Mouse (Mus musculus) adrenal gland, adult 18-20 months (tissue): ENCODE measurements around the gene Lama1. TPM values are rescaled to one million over a fixed set of nuclear protein-coding genes. Genes with fewer than 3 reads are reported as not detected.
A peak's percentile ranks its signal among the peaks of the same experiment; 100 is the strongest.
"Not testable (repeated sequence)": the region's sequence is repeated elsewhere in the genome, so short reads cannot be mapped to it uniquely, and the experiment has no call there.

ENCODE experiments used
- DNase-seq, 2 experiments: peaks; one replicate each; pipeline ENCODE4 v3.0.0; 2021 to 2022; ENCODE audit warnings: low spot score in 2 of 2
- total RNA-seq, 2 experiments: library from RNA; stranded (reverse); gene quantifications; 1 replicate in 1 of 2; 2 replicates in 1 of 2; pipeline ENCODE4 v1.2.3; 2021

Lama1 gene
- total RNA-seq, 2 experiments from 2014 or later: 11.9 to 15.1 TPM

GRCm38 (mm10) chr17:67712929-67713328 is 15.9 kb downstream of the Lama1 start:
- no peak for DNase-seq

DNA sequence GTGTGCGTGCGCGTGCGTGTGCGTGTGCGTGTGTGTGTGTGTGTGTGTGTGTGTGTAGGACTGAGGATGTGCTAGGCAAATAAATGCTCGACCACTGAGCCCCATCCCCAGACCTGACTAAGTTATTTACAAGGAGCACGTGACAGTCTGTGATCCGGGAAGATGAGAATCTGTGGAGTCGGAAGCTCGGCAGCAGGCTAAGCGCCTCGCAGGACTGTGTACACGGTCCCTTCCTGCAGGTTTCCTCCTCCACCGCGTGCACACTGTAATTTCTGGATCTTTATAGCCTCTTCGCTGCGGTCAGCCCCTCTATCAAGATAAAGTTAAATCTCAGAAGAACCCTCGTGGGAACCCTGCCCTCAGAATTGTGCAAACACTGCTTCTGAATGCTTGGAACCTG is 18.4 kb downstream of the Lama1 start:
- no peak for DNase-seq

GRCm38 (mm10) chr17:67722055-67722454 is 25.0 kb downstream of the Lama1 start:
- no peak for DNase-seq

DNA sequence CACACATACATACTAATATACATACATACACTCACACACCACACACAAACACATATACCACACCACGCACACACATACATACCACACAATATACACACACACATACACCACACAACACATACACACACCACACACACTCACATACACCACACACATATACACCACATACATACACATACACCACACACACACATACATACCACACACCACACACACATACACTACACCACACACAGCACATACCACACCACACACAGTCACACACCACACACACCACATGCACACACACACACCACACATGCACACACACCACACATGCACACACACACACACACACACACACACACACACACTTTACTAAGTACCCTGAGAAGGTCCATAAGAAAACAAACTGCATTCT is 25.5 kb downstream of the Lama1 start:
- DNase-seq: no peak

GRCm38 (mm10) chr17:67723175-67724067 is 26.4 kb downstream of the Lama1 start:
- DNase-seq: no peak

DNA sequence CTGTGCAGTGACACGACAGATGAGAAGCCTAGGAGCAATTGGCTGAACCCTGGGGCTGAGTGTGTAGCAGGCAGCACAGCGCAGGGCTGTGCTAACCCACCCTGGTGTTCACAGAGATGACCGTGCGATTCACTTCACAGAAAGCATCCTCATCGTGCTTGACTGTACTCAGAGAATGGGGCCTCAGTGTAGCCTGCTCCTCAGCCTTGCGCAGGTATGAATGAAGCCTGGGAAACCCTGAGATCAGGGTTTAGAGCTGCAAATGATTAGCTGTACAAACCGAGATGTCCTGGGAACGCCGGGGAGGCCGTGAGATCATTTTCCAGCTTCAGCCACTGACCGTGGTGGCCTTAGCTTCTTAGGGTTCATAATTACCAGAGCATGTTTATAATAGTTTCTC is 29.5 kb downstream of the Lama1 start:
- DNase-seq: no peak

GRCm38 (mm10) chr17:67728751-67729150 is 31.7 kb downstream of the Lama1 start:
- DNase-seq: no peak

GRCm38 (mm10) chr17:67731096-67731495 is 34.0 kb downstream of the Lama1 start:
- DNase-seq: no peak

DNA sequence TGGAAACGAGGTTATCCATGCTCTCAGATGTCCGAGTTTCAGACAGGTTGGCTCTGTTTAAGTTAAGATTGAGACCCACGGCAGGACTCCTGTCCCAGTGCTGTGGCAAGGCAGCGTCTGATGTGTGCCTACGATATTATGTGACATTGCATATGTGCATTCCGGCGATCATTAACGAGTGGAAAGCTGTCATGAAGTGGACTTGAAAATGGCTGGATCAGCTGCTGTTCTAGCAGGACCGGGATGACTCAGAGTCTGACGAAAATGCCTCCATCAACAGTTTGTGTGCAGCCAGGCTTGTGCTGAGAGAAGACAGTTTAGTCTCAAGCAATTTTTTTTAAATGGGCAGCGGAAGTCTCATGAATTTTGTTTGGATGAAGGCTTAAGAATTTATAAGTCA is 34.9 kb downstream of the Lama1 start:
- no peak for DNase-seq

DNA sequence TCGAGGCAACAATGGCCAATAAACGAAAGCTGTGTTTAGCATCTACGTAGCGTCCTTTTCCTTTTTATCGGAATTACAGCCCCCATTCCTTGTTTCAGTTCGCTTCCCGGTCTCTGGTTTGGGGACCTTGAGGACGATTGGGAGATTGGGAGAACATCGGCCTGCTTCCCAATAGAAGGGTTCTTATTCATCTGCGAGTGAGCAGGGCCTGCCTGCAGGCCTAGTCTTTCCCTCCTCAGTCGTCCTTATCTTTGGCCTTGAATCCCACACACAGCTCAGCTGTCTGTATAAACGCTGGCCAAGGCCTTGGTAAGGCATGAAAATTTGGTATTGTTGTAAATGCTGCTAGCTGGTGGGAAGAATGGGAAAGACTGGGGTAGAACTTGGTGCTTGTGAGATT is 36.5 kb downstream of the Lama1 start:
- DNase-seq: no peak

DNA sequence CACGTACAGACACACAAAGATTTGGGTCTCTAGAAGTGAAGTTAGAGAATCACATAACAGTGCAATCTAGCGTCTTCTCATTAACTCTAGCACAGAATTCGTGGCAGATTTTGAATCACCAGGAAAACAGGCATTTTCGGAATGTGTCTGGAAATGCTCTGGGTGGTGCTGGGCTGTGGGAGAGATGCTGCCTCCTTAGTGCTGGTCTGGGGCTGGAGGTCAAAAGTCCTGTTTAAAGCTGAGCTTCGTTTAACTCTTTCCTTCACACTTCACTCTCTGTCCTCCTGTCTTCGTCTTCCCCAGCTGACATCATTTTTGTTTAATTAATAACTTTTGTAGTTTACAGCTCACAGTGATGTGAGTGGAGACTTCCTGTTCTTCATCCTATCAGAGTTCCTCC is 38.7 kb downstream of the Lama1 start:
- DNase-seq: no peak

DNA sequence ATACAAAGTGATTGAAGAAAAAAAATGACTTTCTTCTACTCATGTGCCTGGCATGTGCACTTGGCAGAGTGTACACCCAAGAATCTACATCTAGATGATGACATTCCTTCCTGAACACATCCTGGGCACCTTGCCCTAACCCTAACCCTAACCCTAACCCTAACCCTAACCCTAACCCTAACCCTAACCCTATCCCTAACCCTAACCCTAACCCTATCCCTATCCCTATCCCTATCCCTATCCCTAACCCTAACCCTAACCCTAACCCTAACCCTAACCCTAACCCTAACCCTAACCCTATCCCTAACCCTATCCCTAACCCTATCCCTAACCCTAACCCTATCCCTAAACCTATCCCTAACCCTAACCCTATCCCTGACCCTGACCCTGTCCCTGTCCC is 44.2 kb downstream of the Lama1 start:
- DNase-seq: not testable (repeated sequence)

DNA sequence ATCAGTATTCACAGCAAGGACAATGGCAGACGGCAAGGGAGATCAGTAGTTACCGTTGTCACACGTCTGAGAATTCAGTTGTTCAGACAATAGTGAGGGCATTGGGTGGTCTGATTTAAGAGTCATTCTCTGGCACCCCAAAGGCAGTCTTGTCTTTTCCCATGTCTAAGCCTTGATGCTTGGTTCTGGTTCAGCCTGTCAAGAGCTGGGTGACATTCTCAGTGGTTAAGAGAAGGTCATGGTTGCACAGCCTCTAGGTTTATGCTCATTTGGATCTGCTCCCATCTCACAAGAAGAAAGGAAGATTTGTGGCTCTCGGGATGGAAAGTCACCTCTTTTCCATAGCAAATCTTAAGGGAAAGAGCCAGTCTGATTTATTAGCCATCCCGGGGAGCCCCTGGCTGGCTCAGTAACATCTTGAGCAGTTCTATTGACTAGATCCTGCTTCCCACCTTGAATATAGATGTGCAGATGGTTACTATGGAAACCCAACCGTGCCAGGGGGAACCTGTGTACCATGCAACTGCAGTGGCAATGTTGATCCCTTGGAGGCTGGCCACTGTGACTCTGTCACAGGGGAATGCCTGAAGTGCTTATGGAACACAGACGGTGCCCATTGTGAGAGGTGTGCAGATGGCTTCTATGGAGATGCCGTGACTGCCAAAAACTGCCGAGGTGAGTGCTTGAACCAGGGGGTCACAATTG is 67.3 kb downstream of the Lama1 start:
- no peak for DNase-seq

DNA sequence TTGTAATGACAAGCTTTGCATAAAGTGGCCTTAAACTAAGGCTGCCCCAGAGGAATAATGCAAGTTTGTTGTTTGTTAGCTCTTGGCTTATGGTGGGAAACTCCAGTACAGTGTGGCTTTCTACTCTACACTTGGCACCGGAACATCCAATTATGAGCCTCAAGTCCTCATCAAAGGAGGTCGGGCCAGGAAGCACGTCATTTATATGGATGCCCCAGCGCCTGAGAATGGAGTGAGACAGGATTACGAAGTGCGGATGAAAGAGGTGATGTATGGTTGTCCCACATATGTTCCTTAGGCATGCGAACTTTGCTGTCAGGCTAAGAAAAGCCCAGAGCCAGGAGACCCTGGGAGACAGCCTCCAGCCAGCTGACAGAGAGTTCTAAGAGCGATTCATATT is 76.5 kb downstream of the Lama1 start:
- DNase-seq: no peak

DNA sequence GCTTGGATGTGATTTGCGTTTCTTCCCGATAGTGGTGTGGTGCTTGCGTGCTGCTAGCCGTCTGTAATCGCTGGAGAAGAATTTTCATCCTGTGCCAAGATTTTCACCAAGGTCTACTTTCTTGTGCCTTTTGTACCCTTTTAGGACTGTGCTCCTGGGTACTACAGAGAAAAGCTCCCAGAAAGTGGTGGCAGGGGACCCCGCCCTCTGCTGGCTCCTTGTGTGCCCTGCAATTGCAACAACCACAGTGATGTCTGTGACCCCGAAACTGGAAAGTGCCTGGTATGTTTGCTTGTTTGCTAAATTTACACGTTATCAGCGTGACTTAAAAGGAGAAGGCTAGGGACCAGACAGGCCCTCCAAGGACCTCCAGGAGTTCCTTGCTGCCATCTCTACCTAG is 79.7 kb downstream of the Lama1 start:
- peak in 1 of 2 experiments; percentile 17 for DNase-seq

GRCm38 (mm10) chr17:67779812-67780211 is 82.8 kb downstream of the Lama1 start:
- peak; percentile 7 to 23 for DNase-seq

GRCm38 (mm10) chr17:67791091-67791490 is 94.0 kb downstream of the Lama1 start:
- DNase-seq: no peak

- no peak for DNase-seq
Measured at GRCm38 (mm10) chr17:67809171-67809570, 112.1 kb downstream of the Lama1 start.

- no peak for DNase-seq
Measured at GRCm38 (mm10) chr17:67813666-67814065, 116.6 kb downstream of the Lama1 start.

- DNase-seq: no peak
Measured at GRCm38 (mm10) chr17:67815720-67816119, 118.7 kb downstream of the Lama1 start.

GRCm38 (mm10) chr17:67816916-67817315 is 119.9 kb downstream of the Lama1 start:
- DNase-seq: no peak

GRCm38 (mm10) chr17:67827431-67827830 is 130.4 kb downstream of the Lama1 start:
- no peak for DNase-seq
